ENCODE assay signal across 19 mouse cellular contexts in the genomic region with DNA sequence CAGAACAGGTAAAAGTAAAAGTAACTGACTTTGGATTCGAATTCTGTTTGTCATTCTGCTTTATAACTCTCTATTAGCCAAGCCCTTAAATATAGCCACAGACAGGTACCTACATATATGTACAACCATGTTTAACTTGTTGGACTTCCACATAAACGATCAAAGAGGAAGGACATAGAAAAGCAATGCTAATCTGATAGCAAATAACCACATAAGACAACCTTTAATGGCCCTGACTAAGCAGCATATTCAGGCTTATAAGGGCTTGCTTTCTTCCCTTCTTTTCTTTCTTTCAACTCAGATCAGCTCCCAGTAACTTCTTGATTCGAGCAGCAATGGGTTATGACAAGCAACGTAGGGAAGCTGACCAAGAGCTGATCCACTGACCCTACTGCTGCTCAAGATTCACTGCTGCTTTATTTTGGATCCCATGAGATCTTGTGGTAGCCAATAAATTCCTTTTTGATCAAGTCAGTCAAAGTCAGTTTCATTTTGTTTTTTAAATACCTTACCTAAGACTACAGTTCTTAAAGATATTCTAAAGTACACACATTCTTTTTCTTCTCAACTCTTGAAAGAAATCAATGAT. TPM values are rescaled to one million over a fixed set of nuclear protein-coding genes. Genes with fewer than 3 reads are reported as not detected.
"Had no signal": no experiment of that assay in that cellular context is flagged by ENCODE, and none has a peak within 500 bp of the region (broad histone marks: within the 10 kb centered on the region; RNA-seq: fewer than 3 reads in every experiment).

No protein-coding gene starts in this region.

- H3K36me3 ChIP-seq: limb, embryonic 15.5 days; midbrain, embryonic 13.5 days; neural tube, embryonic 12.5 days had no signal

- DNase-seq: kidney, adult 8-10 months; kidney, postnatal 25 days; lung, embryonic 14.5 days; lung, postnatal 10 days; lung, postnatal 4 days; right cerebral cortex, postnatal 4 days; spleen, adult 18-20 months; thymus, adult 18-20 months; thymus, postnatal 14 days had no signal

- H3K4me1 ChIP-seq: limb, embryonic 15.5 days; neural tube, embryonic 12.5 days had no signal

- H3K9me3 ChIP-seq: limb, embryonic 15.5 days; midbrain, embryonic 13.5 days; neural tube, embryonic 12.5 days had no signal

- H3K9ac ChIP-seq: limb, embryonic 15.5 days; liver, embryonic 14.5 days; lung, embryonic 14.5 days; midbrain, embryonic 13.5 days; neural tube, embryonic 12.5 days had no signal

- H3K27me3 ChIP-seq: limb, embryonic 15.5 days; midbrain, embryonic 13.5 days; neural tube, embryonic 12.5 days had no signal

- ATAC-seq: midbrain, embryonic 13.5 days had no signal

- H3K27ac ChIP-seq: left cerebral cortex, adult 2 months; limb, embryonic 15.5 days; liver, embryonic 14.5 days; midbrain, embryonic 13.5 days; neural tube, embryonic 12.5 days had no signal

- H3K4me2 ChIP-seq: limb, embryonic 15.5 days; lung, embryonic 14.5 days; midbrain, embryonic 13.5 days; neural tube, embryonic 12.5 days had no signal

- H3K4me3 ChIP-seq: left cerebral cortex, adult 2 months; limb, embryonic 15.5 days; midbrain, embryonic 13.5 days; neural tube, embryonic 12.5 days had no signal

RNA-seq across cellular contexts. Expression of a gene that starts 49.6 kb away (rescaled TPM):
- total RNA-seq: layer of hippocampus, postnatal 25 days; left cerebral cortex, adult 2 months; left cerebral cortex, postnatal 25 days; neutrophil, adult 5-6 weeks had no signal
- polyA plus RNA-seq: limb, embryonic 11.5 days; midbrain, embryonic 13.5 days; neural tube, embryonic 12.5 days; stomach, embryonic 14.5 days had no signal
